Mouse (Mus musculus): ENCODE measurements at regions not wholly inside any gene's neighbourhood (a gene's known extent, or its start where the extent isn't known, plus 50 kb on each side); places are given as distances from the start of the nearest gene placed in this dataset.

DNA sequence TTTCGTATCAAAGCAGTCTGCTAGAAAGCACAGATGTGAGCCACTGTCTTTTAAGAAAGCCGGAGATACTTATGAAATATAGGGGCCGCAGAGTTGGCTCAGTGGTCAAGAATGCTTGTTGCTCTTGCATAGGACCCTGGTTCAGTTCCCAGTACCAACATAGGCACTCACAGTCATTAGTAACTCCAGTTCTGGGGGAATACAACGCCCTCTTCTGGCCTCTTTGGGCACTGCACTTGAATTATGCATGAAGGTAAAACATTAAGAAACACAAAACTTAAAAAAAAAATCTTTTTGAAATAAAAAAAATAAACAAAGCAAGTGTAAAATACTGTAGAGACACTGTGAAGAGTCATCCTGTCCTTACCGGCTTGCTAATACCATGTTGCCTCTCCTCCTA is 94.7 kb upstream of the Irf2bp2 start:
- in situ Hi-C loops (cut with MboI, MseI), result no loop called here

DNA sequence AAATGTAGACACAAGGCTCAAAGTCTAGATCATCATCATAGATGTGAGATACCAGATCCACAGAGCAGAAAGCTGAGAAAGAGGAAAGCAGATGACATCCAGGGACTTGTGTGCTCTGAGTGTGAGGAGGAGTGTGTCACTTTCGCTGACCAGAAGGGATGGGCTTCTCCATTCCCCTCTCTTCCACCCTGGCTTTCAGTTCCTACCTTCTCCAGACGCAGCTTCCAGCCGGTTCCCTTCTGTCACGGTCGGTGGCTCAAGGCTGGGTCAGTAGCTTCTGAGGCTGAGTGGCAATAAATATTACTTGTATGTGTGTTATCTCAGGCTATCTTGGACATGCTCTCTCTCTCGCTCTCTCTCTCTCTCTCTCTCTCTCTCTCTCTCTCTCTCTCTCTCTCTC is 94.2 kb upstream of the Irf2bp2 start:
- in situ Hi-C loops (cut with MboI, MseI), result no loop called here

DNA sequence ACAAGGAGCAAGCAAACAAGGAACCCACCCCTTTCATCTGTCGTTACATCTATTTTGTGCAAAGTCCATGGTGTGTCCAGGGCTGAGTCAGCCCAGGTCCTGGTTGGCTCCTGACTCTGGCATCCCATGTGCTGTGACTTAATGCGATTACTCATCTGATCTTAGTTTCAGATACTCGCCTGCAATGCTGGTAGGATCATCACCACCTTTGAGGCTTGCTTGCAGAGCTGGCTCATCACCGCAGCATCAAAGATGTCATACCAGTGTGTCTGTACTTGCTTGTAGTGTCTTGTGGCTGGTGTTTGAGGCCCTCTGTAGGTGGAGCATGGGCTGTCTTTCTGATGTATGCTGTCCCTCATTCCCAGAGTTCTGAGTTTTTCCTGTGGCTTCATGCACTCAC is 93.0 kb upstream of the Irf2bp2 start:
- in situ Hi-C loops (cut with MboI, MseI), result no loop called here

DNA sequence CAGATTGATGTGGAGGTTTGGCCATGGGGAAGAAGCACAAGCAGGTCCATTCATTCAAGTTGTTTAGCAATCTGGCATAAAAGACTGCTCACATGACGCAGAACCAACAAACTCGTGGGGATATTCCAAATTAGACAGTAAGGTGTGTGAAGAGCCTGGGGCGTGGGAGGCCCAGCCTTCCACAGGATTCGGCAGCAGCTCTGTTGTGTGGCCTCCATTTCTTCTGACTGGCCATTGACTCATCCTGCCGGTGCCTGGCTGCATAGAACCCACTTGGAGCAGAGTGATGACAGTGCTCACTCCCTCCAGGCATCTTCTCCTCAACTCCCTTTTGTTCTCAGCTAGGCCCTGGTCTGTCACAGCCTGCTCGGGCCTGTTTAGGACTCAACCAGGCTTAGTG is 91.6 kb upstream of the Irf2bp2 start:
- in situ Hi-C loops (cut with MboI, MseI), result no loop called here

DNA sequence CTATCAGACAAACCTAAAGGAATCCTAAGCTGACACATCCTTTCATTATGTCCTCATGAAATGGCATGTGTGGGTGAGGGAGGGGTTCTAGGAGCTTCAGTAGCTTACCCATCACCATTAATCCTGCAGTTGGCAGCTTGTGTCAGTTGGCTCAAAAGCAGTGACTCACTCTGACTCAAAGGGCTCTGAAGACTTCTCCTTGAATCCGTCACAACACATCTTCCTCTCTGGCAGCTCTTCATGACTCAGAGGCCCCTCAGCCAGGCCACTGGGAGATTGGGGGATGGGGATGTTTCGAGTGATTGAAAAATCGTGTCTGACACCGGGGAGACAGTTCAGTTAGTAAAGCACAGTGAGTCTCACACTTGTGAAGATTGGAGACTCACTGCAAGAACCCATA is 90.2 kb upstream of the Irf2bp2 start:
- in situ Hi-C loops (cut with MboI, MseI), result no loop called here

DNA sequence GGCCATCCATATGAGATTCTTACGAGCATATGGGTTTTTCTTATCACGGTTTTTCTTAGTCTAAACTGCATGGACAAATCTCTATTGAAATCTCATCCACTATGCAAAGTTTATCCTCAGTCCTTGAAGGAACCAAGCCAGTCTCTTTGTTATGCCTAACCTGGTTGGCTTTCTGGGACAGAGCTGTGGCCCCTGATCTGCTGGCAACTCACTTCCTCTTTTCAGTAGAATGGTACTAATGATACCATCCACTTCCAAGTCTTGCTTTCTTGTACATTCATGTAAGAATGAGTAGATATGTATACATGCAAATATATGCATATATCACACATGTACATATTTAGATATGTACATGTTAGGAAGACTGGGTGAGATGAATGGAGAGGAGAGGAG is 89.8 kb upstream of the Irf2bp2 start:
- in situ Hi-C loops (cut with MboI, MseI), result no loop called here

DNA sequence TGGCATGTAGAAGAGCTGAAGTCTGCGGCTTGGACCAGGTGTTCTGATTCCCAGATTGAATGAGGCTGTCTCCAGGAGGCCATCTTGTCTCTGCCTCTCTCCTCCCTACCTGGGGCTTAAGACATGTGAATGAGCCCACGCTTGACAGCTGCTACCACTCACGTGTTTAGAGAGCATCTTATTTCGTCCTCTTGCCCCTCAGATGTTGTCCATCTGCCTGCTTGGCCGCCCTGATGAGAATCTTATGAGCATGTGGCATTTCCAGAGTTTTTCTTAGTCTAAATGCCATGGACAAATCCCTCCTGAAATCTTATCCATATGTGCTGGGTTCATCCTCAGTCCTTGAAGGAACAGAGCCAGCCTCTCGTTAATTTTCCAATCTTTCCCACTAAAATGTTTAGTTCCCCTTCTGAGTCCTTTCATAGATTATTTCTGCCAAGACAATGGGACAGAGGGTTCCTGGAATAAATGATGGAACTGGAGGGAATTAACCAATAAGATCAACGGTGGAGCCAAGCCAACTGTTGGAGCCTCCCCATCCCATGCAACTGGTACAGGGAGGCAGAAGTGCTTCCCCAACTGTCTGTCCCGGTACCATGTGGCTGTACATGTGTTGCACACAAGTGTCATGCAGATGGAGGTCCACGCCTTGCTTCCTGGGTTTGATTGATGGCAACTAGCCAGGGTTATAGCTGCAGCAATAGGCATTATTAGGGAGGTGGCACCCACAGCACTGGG is 89.2 kb upstream of the Irf2bp2 start:
- in situ Hi-C loops (cut with MboI, MseI), result no loop called here

DNA sequence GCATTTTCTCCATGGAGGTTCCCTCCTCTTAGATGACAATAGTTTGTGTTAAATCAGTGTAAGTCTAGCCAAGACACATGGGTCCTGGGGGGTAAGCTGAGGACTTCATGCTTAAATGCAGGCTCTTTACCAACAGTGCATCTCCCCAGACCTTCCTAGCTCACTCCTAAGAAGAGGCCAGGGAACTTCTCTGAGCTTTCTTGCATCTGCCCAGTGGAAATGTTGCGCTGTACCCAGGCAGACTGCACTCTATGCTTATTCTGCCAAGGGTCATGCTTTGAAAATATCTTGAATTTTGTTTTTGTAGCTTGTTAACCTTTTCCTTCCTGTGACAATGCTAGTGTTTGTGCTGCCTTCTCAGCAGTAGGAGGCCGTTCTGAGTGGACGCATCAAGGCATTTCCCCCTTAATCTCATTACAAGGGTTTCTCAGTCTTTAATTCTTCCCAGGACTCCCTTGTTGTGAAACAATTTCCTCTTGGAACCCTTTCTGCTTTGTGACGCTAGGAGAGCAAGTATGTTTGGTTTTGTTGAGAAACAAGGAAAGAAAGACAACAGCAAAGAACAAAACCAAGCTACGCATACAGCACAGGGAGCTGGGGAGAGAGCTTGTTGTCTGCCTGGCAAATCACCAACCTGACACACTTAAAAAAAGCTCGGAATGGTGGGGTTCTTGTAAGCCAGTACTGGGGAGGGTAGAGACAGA is 88.3 kb upstream of the Irf2bp2 start:
- in situ Hi-C loops (cut with MboI, MseI), result no loop called here

DNA sequence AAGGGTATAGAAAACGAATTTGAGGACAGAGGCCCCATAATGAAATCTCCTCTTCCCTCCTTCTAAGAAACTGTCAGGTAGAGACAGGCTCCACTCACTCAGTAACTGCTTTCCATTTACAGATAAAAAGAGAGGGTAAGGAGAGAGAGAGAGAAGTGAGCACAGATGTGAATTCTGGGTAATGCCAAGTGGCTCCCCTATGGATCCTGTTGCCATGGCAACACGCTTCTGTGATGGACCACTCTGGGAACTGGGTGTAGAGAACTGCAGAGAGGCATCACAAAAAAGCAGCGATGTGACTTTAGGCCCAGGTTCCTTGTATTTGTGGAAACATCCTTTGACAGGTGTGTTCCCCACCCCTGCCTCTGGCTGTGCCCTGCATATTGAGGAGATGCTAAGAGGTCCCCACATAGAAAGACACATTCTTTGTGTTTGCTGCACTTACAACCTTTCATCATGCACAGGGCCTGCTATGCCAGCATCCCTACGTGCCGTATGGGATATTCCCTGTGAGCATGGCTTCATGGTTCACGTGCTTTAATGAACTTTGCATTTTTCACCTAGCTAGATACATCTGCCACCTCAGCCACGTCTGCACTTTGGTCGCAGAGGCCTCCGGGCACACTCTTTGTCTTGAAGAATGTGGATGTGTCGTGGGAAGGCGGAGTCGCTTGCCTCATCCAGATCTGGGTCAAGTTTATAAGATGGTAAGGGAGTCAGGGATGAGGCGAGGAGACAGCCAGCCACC is 84.4 kb upstream of the Irf2bp2 start:
- in situ Hi-C loops (cut with MboI, MseI), result no loop called here

DNA sequence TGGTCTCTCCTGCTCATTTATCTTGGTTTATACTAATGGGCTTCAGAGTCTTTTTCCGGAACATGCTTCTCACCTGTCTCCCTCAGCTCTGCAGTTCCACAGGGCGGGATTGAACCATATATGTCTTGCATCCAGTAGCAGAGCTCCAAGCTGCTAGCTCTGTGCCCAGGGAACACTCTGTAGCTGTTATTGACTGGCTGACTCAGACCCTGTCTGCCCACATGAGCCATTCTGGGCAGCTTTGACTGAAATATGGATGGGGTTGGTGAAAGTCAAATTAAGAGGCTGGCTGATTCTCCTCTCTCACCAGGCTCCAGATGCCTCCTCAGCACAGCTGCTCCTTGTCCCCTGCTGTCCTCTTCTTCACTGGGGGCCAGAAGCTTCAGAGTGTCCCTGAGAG is 81.4 kb upstream of the Irf2bp2 start:
- in situ Hi-C loops (cut with MboI, MseI), result no loop called here

DNA sequence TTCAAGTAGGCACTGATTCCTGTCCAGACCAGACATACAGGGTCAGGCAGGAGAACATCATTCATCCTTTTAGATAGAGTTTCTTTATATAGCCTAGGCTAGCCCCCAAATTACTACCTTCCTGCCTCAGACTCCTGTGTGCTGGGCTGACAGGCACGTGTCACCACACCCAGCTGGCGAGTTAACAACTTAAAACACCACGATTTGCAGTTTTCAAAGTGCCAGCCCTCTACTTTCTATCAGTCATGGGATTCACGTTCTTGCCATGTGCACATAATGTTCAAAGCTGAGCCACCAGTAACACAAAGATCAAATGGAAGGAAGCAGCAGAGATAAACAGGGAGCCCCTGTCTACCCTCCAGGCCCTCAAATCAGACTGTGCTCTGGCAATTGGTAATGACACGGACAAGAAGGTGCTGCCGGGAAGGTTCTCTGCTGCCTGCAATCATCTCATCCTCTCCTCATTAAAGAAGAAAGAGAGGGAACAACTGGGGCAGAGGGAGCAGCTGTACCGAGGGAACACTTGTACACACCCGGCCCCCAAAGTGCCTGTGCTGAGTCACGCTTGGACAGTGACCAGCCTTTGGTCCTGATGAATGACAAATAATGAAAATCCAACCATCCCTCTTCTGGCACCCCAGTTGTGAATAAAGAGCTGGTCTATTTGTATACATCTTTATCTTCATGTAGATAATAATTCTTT is 79.4 kb upstream of the Irf2bp2 start:
- in situ Hi-C loops (cut with MboI, MseI), result no loop called here

DNA sequence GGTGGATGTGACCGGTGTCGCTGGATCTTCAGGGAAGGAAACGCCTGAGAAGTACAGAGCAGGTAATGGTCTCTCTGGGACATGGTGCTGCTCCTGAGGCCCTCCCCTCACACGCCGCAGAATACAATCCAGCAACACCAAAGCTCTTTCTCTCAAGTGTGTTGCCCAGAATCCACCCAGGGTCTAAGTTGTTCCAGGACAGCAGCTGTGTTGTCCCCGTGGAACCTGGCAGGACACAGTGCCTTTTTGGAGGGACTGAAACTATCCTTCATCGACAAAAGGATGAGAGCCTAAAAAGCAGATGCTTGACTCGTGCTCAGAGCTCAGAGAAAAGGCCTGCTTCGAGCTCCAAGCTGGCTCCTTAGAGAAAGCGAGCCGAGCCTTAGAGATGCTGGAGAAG is 77.8 kb upstream of the Irf2bp2 start:
- in situ Hi-C loops (cut with MboI, MseI), result no loop called here

DNA sequence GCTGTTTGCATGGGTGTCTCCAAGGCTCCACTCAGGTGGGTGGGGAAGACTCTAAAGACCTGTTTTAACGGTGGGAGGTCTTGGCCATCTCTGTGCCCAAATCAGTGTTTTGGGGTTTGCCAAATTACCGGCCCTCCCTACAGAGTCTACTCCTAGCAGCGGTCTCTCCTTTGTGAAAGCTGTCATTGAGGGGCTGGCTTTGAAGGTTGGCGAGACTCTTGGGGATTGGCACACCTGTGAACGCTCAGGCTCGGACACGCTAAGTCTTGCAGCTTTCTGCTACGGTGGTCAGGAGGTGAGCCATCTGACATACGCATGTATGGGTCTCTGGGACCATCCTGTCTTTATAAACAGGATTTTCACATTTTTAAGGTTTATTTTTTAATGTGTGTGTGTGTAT is 76.1 kb upstream of the Irf2bp2 start:
- in situ Hi-C loops (cut with MboI, MseI), result no loop called here

DNA sequence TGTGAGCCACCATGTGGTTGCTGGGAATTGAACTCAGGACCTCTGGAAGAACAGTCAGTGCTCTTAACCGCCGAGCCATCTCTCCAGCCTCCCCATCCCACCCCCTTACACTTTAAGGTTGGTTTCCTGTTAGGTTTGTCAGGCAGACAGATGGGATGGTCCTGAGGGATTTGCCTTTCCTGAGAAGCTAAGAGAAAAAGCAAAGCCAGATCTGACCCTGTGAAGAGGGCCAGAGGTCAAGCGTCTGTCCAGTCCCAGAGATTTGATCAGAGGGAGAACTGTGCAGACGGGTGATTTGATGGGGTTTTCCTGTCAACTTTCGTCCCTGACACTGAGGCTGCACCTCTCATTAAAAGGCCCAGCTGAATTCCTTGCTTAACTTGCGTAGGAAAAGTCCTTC is 75.4 kb upstream of the Irf2bp2 start:
- in situ Hi-C loops (cut with MboI, MseI), result no loop called here

DNA sequence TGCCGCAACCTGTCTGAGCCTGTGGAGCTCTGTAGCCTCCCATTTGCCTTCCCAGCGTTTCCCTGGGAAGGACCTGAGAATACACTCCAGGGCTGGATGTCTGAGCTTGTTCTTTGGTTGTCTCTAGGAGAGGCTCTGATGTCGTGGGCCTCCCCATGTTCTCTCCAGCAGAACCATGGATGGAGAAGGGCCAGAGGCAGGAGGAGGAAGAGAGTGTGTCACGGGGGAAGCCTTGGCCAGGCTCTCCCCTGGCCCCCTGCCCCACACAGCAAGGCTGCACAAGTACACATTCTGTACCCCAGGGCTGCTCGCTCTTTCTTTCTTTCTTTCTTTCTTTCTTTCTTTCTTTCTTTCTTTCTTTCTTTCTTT is 74.9 kb upstream of the Irf2bp2 start:
- in situ Hi-C loops (cut with MboI, MseI), result no loop called here

DNA sequence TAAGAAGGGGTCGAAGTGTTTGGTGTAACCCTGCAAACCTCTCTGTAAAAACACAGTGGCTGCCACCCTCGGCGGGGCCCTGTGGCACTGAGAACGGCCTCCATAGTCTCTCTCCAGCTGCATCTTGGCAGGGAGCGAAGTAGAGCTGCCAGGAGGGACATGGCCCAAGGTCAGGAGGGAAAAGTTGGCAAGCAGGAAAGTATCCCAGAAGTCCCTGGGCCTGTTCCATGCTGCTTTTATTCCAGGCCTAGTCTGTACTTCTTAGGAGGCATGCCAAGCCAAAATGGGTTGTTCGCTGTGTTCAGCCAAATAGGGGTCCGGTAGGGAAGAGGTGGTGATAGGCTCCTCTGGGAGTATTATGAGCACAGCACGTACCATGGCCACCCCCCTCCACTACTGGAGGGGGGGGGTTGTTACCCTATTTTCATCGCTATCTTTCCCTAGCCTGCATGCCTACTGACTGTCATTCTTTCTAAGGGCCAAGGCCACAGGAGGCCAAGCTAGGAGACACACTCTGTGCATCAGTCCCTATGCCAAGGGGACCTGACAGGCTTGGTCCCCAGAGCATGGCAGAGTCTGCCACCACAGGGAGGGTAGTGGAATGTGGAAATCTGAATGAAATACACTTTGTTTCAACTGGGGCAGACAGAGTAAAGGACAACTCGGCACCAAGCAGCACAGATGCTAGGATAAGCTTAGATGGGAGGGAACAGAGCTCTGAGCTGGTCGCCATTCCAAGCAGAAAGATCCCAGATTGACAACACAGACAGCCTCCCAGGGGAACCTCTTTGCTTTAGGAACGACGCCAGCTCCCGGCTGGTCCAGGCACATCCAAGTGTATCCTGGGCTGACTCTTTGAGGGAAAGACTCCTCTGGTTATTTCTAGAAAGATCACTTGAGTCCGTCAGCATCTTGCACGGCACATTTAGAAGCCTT is 74.2 kb upstream of the Irf2bp2 start:
- in situ Hi-C loops (cut with MboI, MseI), result no loop called here

DNA sequence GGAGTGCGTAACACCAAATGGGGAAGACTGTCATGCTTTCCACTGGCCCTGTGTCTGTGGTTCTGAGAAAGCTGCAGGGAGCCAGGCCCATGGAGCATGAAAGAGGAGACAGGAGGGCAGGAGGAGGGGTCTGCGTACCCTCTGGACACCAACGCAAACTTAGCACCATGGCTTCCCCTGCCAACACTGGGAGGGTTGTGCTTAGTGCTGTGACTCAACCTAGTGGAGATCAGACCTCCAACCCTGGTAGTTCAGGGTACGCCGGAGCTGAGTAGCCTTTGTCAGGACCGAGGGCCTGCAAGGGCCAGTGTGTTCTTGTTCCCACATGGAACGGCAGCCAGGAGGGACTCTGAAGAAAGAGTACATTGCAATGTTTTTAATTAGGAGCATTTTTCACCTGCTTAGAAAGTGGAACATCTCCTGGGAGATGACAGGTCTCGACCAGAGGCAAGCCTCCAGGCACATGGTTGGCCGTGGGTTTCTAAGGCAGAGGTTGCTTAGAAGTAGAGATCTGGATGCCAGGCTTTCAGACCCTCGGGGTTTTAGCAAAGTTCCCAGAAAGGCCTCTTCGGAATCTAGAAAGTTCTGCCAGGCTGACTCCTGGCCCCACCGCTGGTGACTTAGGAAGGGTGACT is 73.4 kb upstream of the Irf2bp2 start:
- in situ Hi-C loops (cut with MboI, MseI), result no loop called here

DNA sequence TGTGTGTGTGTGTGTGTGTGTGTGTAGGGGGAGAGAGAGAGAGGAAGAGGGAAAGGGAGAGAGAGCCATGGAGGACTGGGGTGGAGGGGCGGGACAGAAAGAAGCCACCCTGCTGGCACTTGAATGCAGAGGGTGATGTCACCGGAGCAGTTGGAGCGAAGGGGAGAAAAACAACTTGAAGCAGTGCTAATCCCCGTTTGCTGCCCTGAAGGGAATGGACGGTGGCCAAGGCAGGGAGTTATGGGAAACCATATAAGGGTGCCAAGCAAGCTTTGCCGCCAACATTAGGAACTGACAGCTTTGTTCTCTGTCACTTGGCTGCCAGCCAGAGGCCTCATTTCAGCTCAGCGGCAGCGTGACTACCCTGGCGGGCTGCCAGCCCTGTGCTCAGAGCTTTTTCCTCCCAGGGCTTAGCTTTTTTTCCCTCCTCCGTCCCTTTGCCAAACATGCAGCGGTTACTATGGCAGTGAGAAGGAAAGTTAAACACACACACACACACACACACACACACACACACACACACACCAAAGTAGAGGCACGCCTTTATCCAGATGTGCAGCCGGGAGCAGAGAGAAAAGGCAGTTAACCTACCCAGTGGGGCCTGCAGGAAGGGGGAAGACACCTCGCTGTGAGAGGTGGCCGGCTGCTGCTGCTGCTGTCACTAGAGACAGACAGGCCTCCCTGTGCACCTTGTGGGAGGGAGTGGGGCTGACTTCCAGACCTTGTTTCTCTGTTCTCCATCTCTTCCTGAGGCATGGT is 72.7 kb upstream of the Irf2bp2 start:
- in situ Hi-C loops (cut with MboI, MseI), result no loop called here

DNA sequence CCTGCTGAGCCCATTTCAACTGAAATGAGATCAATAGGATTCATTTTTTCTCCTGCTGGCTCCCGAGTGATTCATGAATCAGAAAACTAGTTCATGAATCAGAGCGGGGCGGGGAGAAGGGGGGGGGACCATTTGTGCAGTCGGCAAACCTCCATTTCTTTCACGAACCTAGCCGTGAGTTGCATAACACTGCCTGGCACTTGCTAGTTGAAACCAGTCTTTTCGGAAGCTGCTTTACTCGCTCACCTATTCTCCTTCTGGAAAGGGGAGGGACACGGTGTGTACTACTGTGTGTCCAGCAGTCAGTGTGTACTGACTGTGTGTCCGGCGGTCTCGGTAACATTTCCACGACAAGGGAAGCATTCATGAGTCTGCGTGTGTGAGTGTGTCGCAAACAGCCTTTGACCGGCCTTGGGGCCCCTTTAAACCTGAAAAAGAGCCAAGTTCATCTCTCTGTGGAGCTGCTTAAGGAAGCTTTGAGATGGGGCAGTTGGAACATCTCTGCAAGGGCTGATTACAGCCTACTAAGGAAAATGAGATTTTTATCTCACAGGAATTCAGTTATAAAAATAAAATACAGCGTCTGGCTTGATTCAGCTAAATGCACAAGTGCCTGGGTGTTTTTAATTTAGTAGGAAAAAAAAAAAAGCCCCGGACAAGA is 71.9 kb upstream of the Irf2bp2 start:
- in situ Hi-C loops (cut with MboI, MseI), result no loop called here
